Mouse (Mus musculus) embryonic facial prominence, embryonic 14.5 days (tissue): ENCODE measurements around the gene Rbms2. TPM values are rescaled to one million over a fixed set of nuclear protein-coding genes. Genes with fewer than 3 reads are reported as not detected.

Experiments used
- ATAC-seq: fragments of 200-750 bp; cut with Nextera tagmentation; 2 replicates; pipeline ENCODE4 v1.8.0; 2017; ENCODE audit warnings: low read depth, moderate number of reproducible peaks, moderate TSS enrichment
- DNase-seq: peaks from one replicate; pipeline ENCODE4 v3.0.0-alpha.2; 2015; ENCODE audit warnings: low spot score
- H3K27ac ChIP-seq: fragments of 300-500 bp; sonication (generic); replicated peaks from 2 replicates; pipeline ENCODE4 v1.5.1; 2014; ENCODE audit warnings: low read depth, mild to moderate bottlenecking, low read length, moderate library complexity
- H3K27me3 ChIP-seq: fragments of 300-500 bp; sonication (generic); replicated peaks from 2 replicates; pipeline ENCODE4 v1.6.1; 2014; ENCODE audit warnings: low read length; ENCODE audit not compliant: control insufficient read depth, insufficient read depth
- H3K36me3 ChIP-seq: fragments of 300-500 bp; sonication (generic); 2 replicates; pipeline ENCODE4 v1.6.1; 2014; ENCODE audit warnings: low read length, mixed read lengths; ENCODE audit not compliant: control insufficient read depth, insufficient read depth
- H3K4me1 ChIP-seq: fragments of 300-500 bp; sonication (generic); 2 replicates; pipeline ENCODE4 v1.6.1; 2014; ENCODE audit warnings: antibody characterized with exemption, low read length; ENCODE audit not compliant: control insufficient read depth, insufficient read depth
- H3K4me2 ChIP-seq: fragments of 300-500 bp; sonication (generic); 2 replicates; pipeline ENCODE4 v1.6.1; 2014; ENCODE audit warnings: low read depth, mild to moderate bottlenecking, low read length, moderate library complexity, mixed read lengths
- H3K4me3 ChIP-seq: fragments of 300-500 bp; sonication (generic); 2 replicates; pipeline ENCODE4 v1.5.1; 2014; ENCODE audit warnings: low read depth, mild to moderate bottlenecking, low read length
- H3K9ac ChIP-seq: fragments of 300-500 bp; sonication (generic); 2 replicates; pipeline ENCODE4 v1.6.1; 2014; ENCODE audit warnings: low read depth, mild to moderate bottlenecking, low read length, moderate library complexity, mixed read lengths
- H3K9me3 ChIP-seq: fragments of 300-500 bp; sonication (generic); 2 replicates; pipeline ENCODE4 v1.6.1; 2016; ENCODE audit warnings: low read length; ENCODE audit not compliant: control insufficient read depth
- WGBS: fragments of 180-500 bp; shearing (Covaris S2); extraction: QIAGEN DNeasy Blood & Tissue Kit; methylation state at CpG from one replicate; pipeline ENCODE4 v1.1.7; 2014; 5-methylcytosine and 5-hydroxymethylcytosine counted together
- polyA plus RNA-seq: library from polyadenylated mRNA; unstranded; fragments of >200 nt; fragmentation: Nextera tagmentation; extraction: Ambion mirVana; gene quantifications from 2 replicates; pipeline ENCODE4 v1.2.1, GENCODE M21; 2014

Gene Rbms2
- polyA plus RNA-seq, 1 experiment from 2014 or later, result 31.3 TPM

DNA sequence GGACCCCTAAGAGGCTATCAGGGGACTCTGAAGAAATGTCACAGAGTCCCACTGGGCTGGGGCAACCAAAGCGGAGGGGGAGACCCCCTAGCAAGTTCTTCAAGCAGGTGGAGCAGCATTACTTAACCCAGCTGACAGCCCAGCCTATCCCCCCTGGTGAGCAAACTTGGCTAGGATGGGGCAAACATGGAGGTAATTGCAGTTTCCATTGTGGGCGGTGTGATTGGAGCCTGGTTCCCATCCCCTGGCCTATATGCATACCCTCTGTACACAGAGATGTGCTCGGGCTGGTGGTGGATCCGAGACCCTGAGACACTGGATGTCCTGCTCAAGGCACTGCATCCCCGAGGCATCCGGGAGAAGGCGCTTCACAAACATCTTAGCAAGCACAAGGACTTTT is 56.3 kb downstream of the Rbms2 start:
- WGBS, result 91% methylated on average over 7 of the region's 7 CpGs
- Histone ChIP-seq H3K9ac (no peak overlapping the region), H3K27me3 (no peaks in the 10 kb centered on the region), H3K27ac (no peak overlapping the region), H3K4me3 (no peak overlapping the region), H3K36me3 (peaks cover 95% of the 10 kb centered on the region), H3K4me1 (no peaks in the 10 kb centered on the region), H3K9me3 (no peaks in the 10 kb centered on the region), H3K4me2 (no peak overlapping the region)
- DNase-seq (no peak), ATAC-seq (no peak)

DNA sequence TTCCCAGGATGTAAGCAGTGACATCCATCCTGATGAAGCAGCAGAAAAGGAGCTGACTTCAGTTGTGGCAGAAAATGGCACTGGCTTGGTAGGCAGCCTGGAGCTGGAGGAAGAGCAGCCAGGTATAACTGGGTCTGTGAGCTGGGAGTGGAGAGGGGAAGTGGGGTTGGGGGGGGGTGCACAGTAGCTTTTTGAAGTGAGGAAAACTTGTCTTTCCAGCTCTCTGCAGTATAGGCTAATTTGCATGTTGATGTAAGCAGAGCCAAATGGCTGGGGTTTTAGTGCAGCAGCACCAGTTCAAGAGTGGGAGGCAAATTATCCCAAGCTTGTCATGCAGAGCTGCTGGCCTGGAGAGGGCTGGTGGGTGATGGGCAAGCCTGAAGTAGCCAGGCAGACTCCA is 68.9 kb downstream of the Rbms2 start:
- no peak overlapping the region for H3K4me2 ChIP-seq
- no peak overlapping the region for H3K4me3 ChIP-seq
- no peak overlapping the region for H3K27ac ChIP-seq
- H3K4me1 ChIP-seq, result no peaks in the 10 kb centered on the region
- peaks cover 75% of the 10 kb centered on the region for H3K36me3 ChIP-seq
- H3K9me3 ChIP-seq, result no peaks in the 10 kb centered on the region
- H3K27me3 ChIP-seq, result no peaks in the 10 kb centered on the region
- ATAC-seq (peak; percentile 47; the same call in 1 of the 2 replicates), DNase-seq (peak; percentile 44)
- no peak overlapping the region for H3K9ac ChIP-seq

GRCm38 (mm10) chr10:128110103-128110761 is 69.9 kb downstream of the Rbms2 start:
- DNase-seq (no peak), ATAC-seq (no peak)
- peaks cover 65% of the 10 kb centered on the region for H3K36me3 ChIP-seq
- no peaks in the 10 kb centered on the region for H3K4me1 ChIP-seq
- H3K9me3 ChIP-seq, result no peaks in the 10 kb centered on the region
- H3K9ac ChIP-seq, result no peak overlapping the region
- H3K4me3 ChIP-seq, result no peak overlapping the region
- WGBS, result 81% methylated on average over 4 of the region's 4 CpGs
- H3K27me3 ChIP-seq, result no peaks in the 10 kb centered on the region
- H3K27ac ChIP-seq, result no peak overlapping the region
- H3K4me2 ChIP-seq, result no peak overlapping the region

DNA sequence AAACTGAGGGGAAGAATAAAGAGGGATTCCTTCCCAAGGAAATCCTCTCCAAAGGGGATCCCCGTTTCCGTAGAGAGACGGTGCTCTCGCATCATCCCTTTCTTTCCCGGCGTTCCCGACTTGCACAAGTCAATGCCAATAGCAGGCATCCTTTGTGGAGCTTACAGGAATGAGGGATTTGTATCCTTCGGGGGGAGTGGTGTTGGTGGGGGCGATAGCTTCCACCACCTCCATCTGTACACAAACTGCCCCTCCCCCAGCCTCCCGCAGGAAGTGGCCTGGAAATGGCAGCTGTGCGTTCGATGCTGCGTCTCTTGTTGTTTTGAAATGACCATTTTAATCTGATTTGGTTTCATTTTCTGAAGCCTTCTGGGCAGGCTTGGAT is 82.5 kb downstream of the Rbms2 start:
- ATAC-seq (no peak), DNase-seq (peak; percentile 60)
- Histone ChIP-seq H3K9ac (peak overlapping the region; percentile 94), H3K4me1 (peaks cover 25% of the 10 kb centered on the region), H3K36me3 (0 out of 2 replicates have a peak, but pooled peaks cover 10% of the 10 kb centered on the region), H3K4me3 (peak overlapping the region; percentile 99), H3K9me3 (no peaks in the 10 kb centered on the region), H3K27me3 (no peaks in the 10 kb centered on the region), H3K27ac (peak overlapping the region; percentile 81), H3K4me2 (peak overlapping the region; percentile 88)
- under 1% methylated on average over 13 of the region's 13 CpGs for WGBS

GRCm38 (mm10) chr10:128096693-128097586 is 83.2 kb downstream of the Rbms2 start:
- Histone ChIP-seq H3K9ac (peak overlapping the region; percentile 94), H3K27me3 (no peaks in the 10 kb centered on the region), H3K9me3 (no peaks in the 10 kb centered on the region), H3K27ac (peak overlapping the region; percentile 81), H3K36me3 (0 out of 2 replicates have a peak, but pooled peaks cover 8% of the 10 kb centered on the region), H3K4me2 (peak overlapping the region; percentile 88), H3K4me1 (peaks cover 26% of the 10 kb centered on the region), H3K4me3 (peak overlapping the region; percentile 99)
- peak; percentile 93 for DNase-seq
- peak; percentile 85 for ATAC-seq
- under 1% methylated on average over 49 of the region's 86 CpGs for WGBS

DNA sequence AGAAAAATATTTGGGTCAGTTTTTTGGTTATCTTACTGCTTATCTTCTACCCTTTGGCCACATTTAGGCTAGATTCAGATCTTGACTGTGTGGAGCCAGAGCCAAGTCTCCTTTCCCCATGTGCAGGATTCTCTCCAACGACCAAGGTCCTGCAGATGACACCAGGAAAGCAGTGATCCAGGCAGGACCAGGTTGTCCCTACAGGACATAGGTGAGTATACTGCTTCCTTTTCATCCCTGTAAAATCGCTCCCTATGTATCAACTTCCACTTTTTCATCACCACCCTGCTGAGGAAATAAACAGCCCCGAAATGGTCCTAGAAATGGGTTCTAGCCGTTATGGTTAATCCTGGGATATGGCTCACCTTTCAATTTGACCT is 83.8 kb downstream of the Rbms2 start:
- 0 out of 2 replicates have a peak, but pooled peaks cover 8% of the 10 kb centered on the region for H3K36me3 ChIP-seq
- H3K4me2 ChIP-seq, result peak overlapping the region; percentile 88
- ATAC-seq (no peak), DNase-seq (no peak)
- peak overlapping the region; percentile 99 for H3K4me3 ChIP-seq
- 14% methylated on average over 4 of the region's 4 CpGs for WGBS
- no peak overlapping the region for H3K27ac ChIP-seq
- no peaks in the 10 kb centered on the region for H3K9me3 ChIP-seq
- H3K27me3 ChIP-seq, result no peaks in the 10 kb centered on the region
- peaks cover 32% of the 10 kb centered on the region for H3K4me1 ChIP-seq
- H3K9ac ChIP-seq, result no peak overlapping the region

- 0 out of 2 replicates have a peak overlapping the region, but pooled peaks have one; percentile 10 for H3K27ac ChIP-seq
- no peaks in the 10 kb centered on the region for H3K27me3 ChIP-seq
- no peak for ATAC-seq
- peak overlapping the region; percentile 84 for H3K4me3 ChIP-seq
- H3K36me3 ChIP-seq, result peaks cover 6% of the 10 kb centered on the region
- no peak for DNase-seq
- peak overlapping the region; percentile 95 for H3K4me2 ChIP-seq
- H3K9ac ChIP-seq, result 0 out of 2 replicates have a peak overlapping the region, but pooled peaks have one; percentile 19
- peaks cover 37% of the 10 kb centered on the region for H3K4me1 ChIP-seq
- H3K9me3 ChIP-seq, result no peaks in the 10 kb centered on the region
- WGBS, result 34% methylated on average over 9 of the region's 9 CpGs
Measured at GRCm38 (mm10) chr10:128095003-128095636, 85.0 kb downstream of the Rbms2 start.

GRCm38 (mm10) chr10:128094340-128094968 is 85.6 kb downstream of the Rbms2 start:
- Histone ChIP-seq H3K4me1 (peaks cover 37% of the 10 kb centered on the region), H3K9ac (peak overlapping the region; percentile 28; the same call in 1 of the 2 replicates), H3K4me2 (peak overlapping the region; percentile 95), H3K27ac (peak overlapping the region; percentile 10; the same call in 1 of the 2 replicates), H3K4me3 (peak overlapping the region; percentile 84), H3K9me3 (no peaks in the 10 kb centered on the region), H3K36me3 (peaks cover 12% of the 10 kb centered on the region), H3K27me3 (no peaks in the 10 kb centered on the region)
- DNase-seq (peak; percentile 93), ATAC-seq (peak; percentile 73)
- whole genome bisulfite sequencing, result 10% methylated on average over 19 of the region's 19 CpGs
